Mouse (Mus musculus) G1E (cell line): ENCODE data around the gene Wbp11.

Source experiments
- CTCF ChIP-seq: IDR thresholded peaks from 2 replicates; pipeline ENCODE4 v1.5.1; 2012; ENCODE audit warnings: low read depth, low read length, inconsistent platforms, mixed read lengths
- GATA1 ChIP-seq: IDR thresholded peaks from 2 replicates; pipeline ENCODE4 v1.6.1; 2012; ENCODE audit warnings: borderline replicate concordance, low read length, inconsistent platforms, mixed read lengths
- GATA2 ChIP-seq: IDR thresholded peaks from 2 replicates; pipeline ENCODE4 v1.6.1; 2012; ENCODE audit warnings: low read depth, low read length, inconsistent platforms, borderline replicate concordance
- TAL1 ChIP-seq: conservative IDR thresholded peaks from 2 replicates; pipeline ENCODE4 v1.6.1; 2012; ENCODE audit warnings: low read depth, low read length, inconsistent platforms, mixed read lengths

DNA sequence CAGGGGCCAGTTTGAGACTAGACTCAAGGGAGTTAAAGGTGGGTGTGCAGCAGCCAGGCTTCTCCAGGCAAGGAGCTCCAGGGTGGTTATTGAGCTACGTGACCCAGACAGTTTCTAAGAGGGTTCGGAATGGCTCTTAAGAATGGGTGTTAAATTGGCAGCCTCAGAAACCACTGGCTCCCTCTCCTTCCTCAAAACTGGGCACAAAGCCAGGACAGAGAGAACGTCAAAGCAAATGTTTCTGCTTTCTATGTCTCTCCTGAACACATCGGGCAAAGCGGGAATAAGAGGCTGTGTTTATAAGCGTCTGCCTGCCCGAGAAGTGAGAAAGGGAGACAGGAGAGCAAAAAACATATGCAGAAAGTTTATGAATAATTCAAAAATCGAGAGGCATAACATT lies 46.6 kb upstream of the Wbp11 start:
- no peak for TF ChIP-seq GATA1
- TF ChIP-seq CTCF = no peak
- TF ChIP-seq GATA2 = no peak
- TF ChIP-seq TAL1 = no peak
